Mouse (Mus musculus) olfactory bulb, adult 2 months (tissue): Measurements from ENCODE around the gene Fat3.

Source experiments
- CTCF ChIP-seq: fragments of 200-500 bp; IDR thresholded peaks from 2 replicates; pipeline ENCODE4 v1.5.1; 2012; ENCODE audit warnings: low read depth, mild to moderate bottlenecking, low read length, moderate library complexity; ENCODE audit not compliant: insufficient read depth
- POLR2A ChIP-seq: fragments of 200-500 bp; IDR thresholded peaks from 2 replicates; pipeline ENCODE4 v1.6.1; 2012; ENCODE audit warnings: mild to moderate bottlenecking, low read depth, low read length, moderate library complexity; ENCODE audit not compliant: insufficient read depth

GRCm38 (mm10) chr9:16216235-16216634, 284.9 kb downstream of the Fat3 start:
- TF ChIP-seq POLR2A (no peak), CTCF (no peak)
